ENCODE assay signal across 14 mouse cellular contexts in genomic region chr2:45168606-45169005, GRCm38 (mm10).
"Had no signal": no experiment of that assay in that cellular context is flagged by ENCODE, and none has a peak within 500 bp of the region (broad histone marks: within the 10 kb centered on the region; RNA-seq: fewer than 3 reads in every experiment).

No protein-coding gene starts in this region.

- H3K27ac ChIP-seq: limb, embryonic 12.5 days; liver, embryonic 13.5 days; lung, embryonic 15.5 days; macrophage; midbrain, embryonic 12.5 days had no signal

- H3K36me3 ChIP-seq: limb, embryonic 12.5 days; liver, embryonic 13.5 days; lung, embryonic 15.5 days; midbrain, embryonic 12.5 days had no signal

- H3K4me3 ChIP-seq: limb, embryonic 12.5 days; liver, embryonic 13.5 days; lung, embryonic 15.5 days; megakaryocyte, embryonic 14.5 days; midbrain, embryonic 12.5 days had no signal

- DNase-seq: kidney, adult 2 months; kidney, postnatal 25 days; liver; liver, embryonic 13.5 days; liver, postnatal 0 days; lung, postnatal 14 days; spleen, adult 18-20 months; thymus, adult 18-20 months; thymus, postnatal 14 days had no signal

- H3K27me3 ChIP-seq: liver, embryonic 13.5 days; lung, embryonic 15.5 days; megakaryocyte, embryonic 14.5 days; midbrain, embryonic 12.5 days had no signal

- H3K9me3 ChIP-seq: limb, embryonic 12.5 days; liver, embryonic 13.5 days; lung, embryonic 15.5 days; megakaryocyte, embryonic 14.5 days; midbrain, embryonic 12.5 days had no signal

- H3K9ac ChIP-seq: limb, embryonic 12.5 days; liver, embryonic 13.5 days; liver, postnatal 0 days; lung, embryonic 15.5 days; midbrain, embryonic 12.5 days had no signal

- H3K4me2 ChIP-seq: limb, embryonic 12.5 days; liver, embryonic 13.5 days; lung, embryonic 15.5 days; midbrain, embryonic 12.5 days had no signal

- ATAC-seq: liver, postnatal 0 days had no signal
